Mouse (Mus musculus) ES-Bruce4 (cell line): Measurements from ENCODE around the gene Ttc25.

ENCODE experiments used
- CTCF ChIP-seq: IDR thresholded peaks from one replicate; pipeline ENCODE4 v1.8.1; 2011; ENCODE audit warnings: low read depth, low read length
- POLR2A ChIP-seq: IDR thresholded peaks from one replicate; pipeline ENCODE4 v1.8.1; 2011; ENCODE audit warnings: low read length; ENCODE audit not compliant: insufficient read depth

DNA sequence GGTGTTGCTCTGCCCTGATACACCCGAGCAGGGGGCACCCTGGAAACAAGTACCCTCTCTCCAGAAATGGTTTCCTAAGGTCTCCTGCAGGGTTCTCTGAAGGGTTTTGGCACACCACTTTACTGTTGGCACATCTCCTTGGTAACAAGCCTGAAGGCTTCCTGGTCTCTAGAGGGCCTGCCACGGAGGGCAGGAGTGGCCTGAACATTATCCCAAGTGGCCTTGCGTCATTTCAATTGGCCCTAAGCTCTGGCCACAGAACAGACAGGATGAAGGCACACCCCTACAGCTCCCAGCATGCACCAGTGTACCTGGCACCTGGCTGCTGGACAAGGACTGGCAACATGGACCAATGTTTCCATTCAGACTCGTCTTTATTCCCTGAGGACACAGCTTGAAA is 7.4 kb downstream of the Ttc25 start:
- no peak for TF ChIP-seq CTCF
- no peak for TF ChIP-seq POLR2A
